Mouse (Mus musculus) hindbrain, embryonic 11.5 days (tissue): Measurements from ENCODE around the gene Dus3l. TPM values are rescaled to one million over a fixed set of nuclear protein-coding genes. Genes with fewer than 3 reads are reported as not detected.
A peak's percentile ranks its signal among the peaks of the same experiment; 100 is the strongest.

ENCODE experiments used
- ATAC-seq: fragments of 200-750 bp; cut with Nextera tagmentation; 2 replicates; pipeline ENCODE4 v1.8.0; 2017; ENCODE audit warnings: mild to moderate bottlenecking, moderate TSS enrichment, moderate library complexity; ENCODE audit not compliant: low FRiP score
- DNase-seq: peaks from one replicate; pipeline ENCODE4 v3.0.0-alpha.2; 2015; ENCODE audit warnings: low spot score
- H3K27ac ChIP-seq: fragments of 300-500 bp; sonication (generic); 2 replicates; pipeline ENCODE4 v1.5.1; 2014; ENCODE audit warnings: mild to moderate bottlenecking, low read depth, low read length
- H3K27me3 ChIP-seq: fragments of 300-500 bp; sonication (generic); 2 replicates; pipeline ENCODE4 v1.6.1; 2014; ENCODE audit warnings: mild to moderate bottlenecking, low read length, moderate library complexity, mixed read lengths; ENCODE audit not compliant: control insufficient read depth, insufficient read depth
- H3K36me3 ChIP-seq: fragments of 300-500 bp; sonication (generic); 2 replicates; pipeline ENCODE4 v1.6.1; 2014; ENCODE audit warnings: mild to moderate bottlenecking, low read length, moderate library complexity, mixed read lengths; ENCODE audit not compliant: control insufficient read depth, insufficient read depth
- H3K4me1 ChIP-seq: fragments of 300-500 bp; sonication (generic); replicated peaks from 2 replicates; pipeline ENCODE4 v1.6.1; 2014; ENCODE audit warnings: low read length, mixed read lengths; ENCODE audit not compliant: control insufficient read depth, insufficient read depth
- H3K4me2 ChIP-seq: fragments of 300-500 bp; sonication (generic); replicated peaks from 2 replicates; pipeline ENCODE4 v1.6.1; 2014; ENCODE audit warnings: mild to moderate bottlenecking, low read depth, low read length
- H3K4me3 ChIP-seq: fragments of 300-500 bp; sonication (generic); 2 replicates; pipeline ENCODE4 v1.5.1; 2014; ENCODE audit warnings: low read depth, low read length
- H3K9ac ChIP-seq: fragments of 300-500 bp; sonication (generic); 2 replicates; pipeline ENCODE4 v1.6.1; 2014; ENCODE audit warnings: low read depth, low read length
- H3K9me3 ChIP-seq: fragments of 300-500 bp; sonication (generic); 2 replicates; pipeline ENCODE4 v1.6.1; 2016; ENCODE audit warnings: low read length; ENCODE audit not compliant: control insufficient read depth
- WGBS: fragments of 180-500 bp; shearing (Covaris S2); extraction: QIAGEN DNeasy Blood & Tissue Kit; methylation state at CpG from one replicate; pipeline ENCODE4 v1.1.7; 2014; 5-methylcytosine and 5-hydroxymethylcytosine counted together
- polyA plus RNA-seq: library from polyadenylated mRNA; unstranded; fragments of >200 nt; fragmentation: Nextera tagmentation; extraction: Ambion mirVana; gene quantifications from 2 replicates; pipeline ENCODE4 v1.2.1, GENCODE M21; 2014

Gene Dus3l
- polyA plus RNA-seq, 1 experiment from 2014 or later, result 30.3 TPM

- DNase-seq, result no peak
- Histone ChIP-seq H3K4me3 (no peak overlapping the region), H3K9me3 (no peaks in the 10 kb centered on the region), H3K9ac (no peak overlapping the region), H3K36me3 (no peaks in the 10 kb centered on the region), H3K4me1 (peaks cover 9% of the 10 kb centered on the region), H3K27me3 (peaks cover 15% of the 10 kb centered on the region), H3K27ac (no peak overlapping the region), H3K4me2 (no peak overlapping the region)
- ATAC-seq, result no peak
- WGBS, result 59% methylated on average over 3 of the region's 3 CpGs
These were observed 3.5 kb upstream of the Dus3l start for GRCm38 (mm10) chr17:56761077-56761476.

DNA sequence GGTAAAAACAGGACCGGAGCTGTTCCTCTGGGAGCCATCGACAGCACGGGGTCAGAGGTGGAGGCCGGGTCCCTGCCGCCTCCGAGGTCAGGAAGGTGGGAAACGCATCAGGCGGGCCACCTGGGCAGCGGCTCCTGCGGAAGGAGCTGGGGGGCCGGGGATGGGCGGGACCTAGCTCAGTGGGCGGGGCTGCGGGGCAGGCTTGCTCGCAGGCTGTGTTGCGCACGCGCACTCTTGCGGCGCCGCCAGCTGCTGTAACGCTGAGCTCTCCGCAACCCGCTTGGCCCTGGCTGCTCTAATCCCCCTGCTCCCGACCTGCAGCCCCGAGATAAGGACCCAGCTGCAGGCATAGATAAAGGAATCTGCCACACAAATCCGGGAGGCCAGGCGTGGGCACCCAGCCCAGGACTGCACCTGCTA is 2.6 kb upstream of the Dus3l start:
- peak overlapping the region; percentile 84 for H3K27ac ChIP-seq
- ATAC-seq, result peak; percentile 31
- peak overlapping the region; percentile 36 for H3K4me3 ChIP-seq
- H3K36me3 ChIP-seq, result 0 out of 2 replicates have a peak, but pooled peaks cover 2% of the 10 kb centered on the region
- H3K4me2 ChIP-seq, result peak overlapping the region; percentile 69
- H3K9me3 ChIP-seq, result no peaks in the 10 kb centered on the region
- peaks cover 6% of the 10 kb centered on the region for H3K27me3 ChIP-seq
- H3K4me1 ChIP-seq, result peaks cover 6% of the 10 kb centered on the region
- peak; percentile 94 for DNase-seq
- peak overlapping the region; percentile 46 for H3K9ac ChIP-seq
- WGBS, result 0% methylated on average over 23 of the region's 28 CpGs

DNA sequence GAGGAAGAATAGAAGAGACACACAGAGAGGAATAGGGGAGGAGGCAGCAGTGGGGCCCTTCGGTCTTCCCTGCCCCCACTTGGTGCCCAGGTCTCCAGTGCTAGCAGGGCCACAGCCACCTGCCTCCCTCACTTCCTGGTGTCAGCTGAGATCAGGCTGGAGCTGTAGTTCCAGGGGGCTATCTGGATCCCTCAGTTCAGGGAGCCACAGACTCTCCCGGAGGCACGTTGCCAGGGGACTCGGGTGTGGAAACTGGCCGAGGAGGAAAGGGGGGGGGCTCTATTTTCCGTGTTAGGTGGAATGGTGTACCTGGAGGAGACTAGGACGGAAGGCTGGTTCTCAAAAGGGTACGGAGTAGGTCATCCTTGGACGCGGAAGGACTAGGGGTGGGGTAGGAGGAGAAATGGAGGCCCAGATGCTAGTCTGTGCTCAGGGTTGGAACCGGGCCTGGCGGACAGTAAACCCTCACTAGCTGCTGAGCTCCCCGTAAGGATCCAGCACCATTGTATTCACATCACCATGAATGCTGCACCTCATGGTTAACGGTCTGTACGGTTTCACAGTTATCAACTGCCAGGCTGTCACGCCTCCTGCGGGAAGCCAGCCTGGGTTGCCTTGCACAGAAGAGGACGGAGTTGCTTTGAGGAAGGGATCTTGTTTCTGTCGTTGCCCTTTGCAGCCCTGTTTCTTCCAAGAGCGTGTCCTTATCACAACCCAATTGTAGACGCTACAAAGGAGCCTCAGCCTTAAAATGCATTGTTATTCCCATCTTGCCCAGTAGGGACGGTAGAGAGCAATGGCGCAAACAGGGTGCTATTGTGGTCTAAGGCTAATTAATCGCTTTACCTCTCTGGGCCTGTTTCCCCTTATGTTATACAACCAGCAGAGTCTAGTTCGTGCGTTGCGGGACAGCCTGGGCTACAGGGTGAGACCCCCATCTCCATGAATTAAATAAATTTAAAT is 1.5 kb upstream of the Dus3l start:
- Histone ChIP-seq H3K36me3 (0 out of 2 replicates have a peak, but pooled peaks cover 2% of the 10 kb centered on the region), H3K4me2 (peak overlapping the region; percentile 69; the same call in 1 of the 2 replicates), H3K4me1 (peaks cover 2% of the 10 kb centered on the region; the same call in 1 of the 2 replicates), H3K27me3 (no peaks in the 10 kb centered on the region; the same call in none of the 2 replicates), H3K27ac (peak overlapping the region; percentile 84), H3K4me3 (no peak overlapping the region), H3K9me3 (no peaks in the 10 kb centered on the region), H3K9ac (peak overlapping the region; percentile 12; the same call in 1 of the 2 replicates)
- 47% methylated on average over 27 of the region's 27 CpGs for WGBS
- ATAC-seq (no peak), DNase-seq (peak; percentile 81)

DNA sequence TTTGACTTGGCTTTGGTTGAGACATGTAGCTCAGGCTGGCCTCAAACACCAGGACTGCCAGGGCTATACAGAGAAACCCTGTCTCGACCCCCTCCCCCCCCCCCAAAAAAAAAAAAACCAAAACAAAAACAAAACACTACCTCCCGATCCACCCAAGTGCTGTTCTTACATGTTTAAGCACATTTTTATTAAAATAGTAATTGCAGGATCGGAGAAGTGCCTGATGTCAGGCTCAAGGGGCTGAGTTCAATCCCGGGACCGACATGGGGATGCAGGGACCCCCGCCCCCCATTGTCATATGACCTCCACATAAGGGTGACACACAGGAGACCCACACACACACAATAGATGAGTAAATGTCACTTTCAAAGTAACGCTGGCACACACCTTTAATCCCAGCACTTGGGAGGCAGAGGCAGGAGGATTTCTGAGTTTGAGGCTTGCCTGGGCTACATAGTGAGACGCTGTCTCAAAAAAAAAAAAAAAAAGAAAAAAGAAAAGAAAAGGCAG is 761 bp upstream of the Dus3l start:
- Histone ChIP-seq H3K4me3 (peak overlapping the region; percentile 78), H3K36me3 (0 out of 2 replicates have a peak, but pooled peaks cover 2% of the 10 kb centered on the region), H3K27me3 (no peaks in the 10 kb centered on the region; the same call in 1 of the 2 replicates), H3K9me3 (no peaks in the 10 kb centered on the region), H3K4me1 (peaks cover 2% of the 10 kb centered on the region; the same call in 1 of the 2 replicates), H3K9ac (no peak overlapping the region), H3K27ac (no peak overlapping the region), H3K4me2 (peak overlapping the region; percentile 47)
- ATAC-seq (no peak), DNase-seq (no peak)
- WGBS, result 74% methylated on average over 8 of the region's 8 CpGs

GRCm38 (mm10) chr17:56765431-56765830 is 874 bp downstream of the Dus3l start:
- ATAC-seq (no peak; the same call in 1 of the 2 replicates), DNase-seq (no peak)
- Histone ChIP-seq H3K4me1 (peaks cover 2% of the 10 kb centered on the region; the same call in 1 of the 2 replicates), H3K9me3 (no peaks in the 10 kb centered on the region), H3K36me3 (peaks cover 5% of the 10 kb centered on the region; the same call in 1 of the 2 replicates), H3K27ac (no peak overlapping the region), H3K4me3 (peak overlapping the region; percentile 78), H3K4me2 (peak overlapping the region; percentile 47), H3K27me3 (no peaks in the 10 kb centered on the region; the same call in 1 of the 2 replicates), H3K9ac (peak overlapping the region; percentile 78)
- WGBS, result 60% methylated on average over 12 of the region's 12 CpGs

DNA sequence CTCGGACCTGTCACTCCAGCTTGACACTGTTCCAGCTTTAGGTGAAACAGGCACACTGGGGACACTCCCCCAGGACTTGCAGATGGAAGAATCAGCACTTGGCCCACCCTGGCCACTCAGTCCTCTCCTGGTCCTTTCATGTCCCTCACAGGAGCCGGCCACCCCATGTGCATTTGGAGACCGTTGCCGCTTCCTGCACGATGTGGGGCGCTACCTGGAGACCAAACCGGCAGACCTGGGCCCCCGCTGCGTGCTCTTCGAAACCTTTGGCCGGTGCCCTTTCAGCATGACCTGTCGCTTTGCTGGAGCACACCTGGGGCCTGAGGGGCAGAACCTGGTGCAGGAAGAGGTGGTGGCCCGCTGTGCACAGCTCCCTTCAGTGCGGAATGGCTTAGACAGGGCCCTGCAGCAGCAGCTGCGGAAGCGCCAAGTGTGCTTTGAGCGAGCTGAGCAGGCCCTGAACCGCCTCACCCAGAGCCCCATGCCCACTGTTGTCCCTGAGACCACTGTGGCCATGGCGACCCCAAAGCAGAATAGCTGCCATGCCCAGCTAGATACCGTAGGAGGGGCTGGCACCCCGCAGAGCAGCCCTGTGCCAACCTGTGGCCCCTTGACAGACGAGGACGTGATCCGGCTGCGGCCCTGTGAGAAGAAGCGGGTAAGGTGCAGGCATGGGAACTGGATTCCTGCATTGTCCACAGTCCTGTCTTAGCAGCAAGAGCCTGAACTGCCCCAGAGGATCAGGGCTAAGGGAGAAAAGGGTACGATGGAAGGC is 2.3 kb downstream of the Dus3l start:
- ATAC-seq, result no peak
- Histone ChIP-seq H3K9ac (no peak overlapping the region), H3K27ac (no peak overlapping the region), H3K4me2 (no peak overlapping the region), H3K27me3 (no peaks in the 10 kb centered on the region), H3K36me3 (peaks cover 5% of the 10 kb centered on the region; the same call in 1 of the 2 replicates), H3K4me3 (no peak overlapping the region), H3K4me1 (peaks cover 2% of the 10 kb centered on the region; the same call in 1 of the 2 replicates), H3K9me3 (no peaks in the 10 kb centered on the region)
- 92% methylated on average over 27 of the region's 27 CpGs for WGBS
- DNase-seq, result no peak

- Histone ChIP-seq H3K4me2 (no peak overlapping the region), H3K27me3 (no peaks in the 10 kb centered on the region), H3K4me3 (no peak overlapping the region), H3K36me3 (peaks cover 5% of the 10 kb centered on the region; the same call in 1 of the 2 replicates), H3K9me3 (no peaks in the 10 kb centered on the region), H3K27ac (no peak overlapping the region), H3K4me1 (no peaks in the 10 kb centered on the region; the same call in 1 of the 2 replicates), H3K9ac (no peak overlapping the region)
- ATAC-seq (no peak), DNase-seq (no peak)
- 96% methylated on average over 27 of the region's 29 CpGs for WGBS
These were observed 3.1 kb downstream of the Dus3l start for GRCm38 (mm10) chr17:56767531-56768135.

GRCm38 (mm10) chr17:56768941-56769340 is 4.4 kb downstream of the Dus3l start:
- no peak overlapping the region for H3K4me2 ChIP-seq
- no peak overlapping the region for H3K27ac ChIP-seq
- 93% methylated on average over 11 of the region's 11 CpGs for WGBS
- H3K27me3 ChIP-seq, result no peaks in the 10 kb centered on the region
- peaks cover 5% of the 10 kb centered on the region; the same call in 1 of the 2 replicates for H3K36me3 ChIP-seq
- no peak for ATAC-seq
- DNase-seq, result no peak
- H3K9me3 ChIP-seq, result no peaks in the 10 kb centered on the region
- H3K4me1 ChIP-seq, result no peaks in the 10 kb centered on the region; the same call in 1 of the 2 replicates
- no peak overlapping the region for H3K9ac ChIP-seq
- H3K4me3 ChIP-seq, result no peak overlapping the region
